Mouse (Mus musculus) lung, adult 2 months (tissue): ENCODE results near the gene P4ha2. TPM values are rescaled to one million over a fixed set of nuclear protein-coding genes. Genes with fewer than 3 reads are reported as not detected.
"Not testable (repeated sequence)": the region's sequence is repeated elsewhere in the genome, so short reads cannot be mapped to it uniquely, and the experiment has no call there.

Source experiments
- DNase-seq: peaks from one replicate; pipeline ENCODE4 v3.0.0; 2022
- H3K4me1 ChIP-seq: fragments of 200-500 bp; 2 replicates; pipeline ENCODE4 v1.6.1; 2011; ENCODE audit warnings: low read length; ENCODE audit not compliant: control insufficient read depth, insufficient read depth
- H3K4me3 ChIP-seq: fragments of 200-500 bp; replicated peaks from 2 replicates; pipeline ENCODE3; 2011; ENCODE audit warnings: low read depth, mild to moderate bottlenecking, control low read depth, low read length; ENCODE audit errors: extremely low read depth
- CTCF ChIP-seq: fragments of 200-500 bp; IDR thresholded peaks from 2 replicates; pipeline ENCODE4 v1.5.1; 2011; ENCODE audit warnings: mild to moderate bottlenecking, low read length, control low read depth; ENCODE audit not compliant: insufficient read depth
- POLR2A ChIP-seq: fragments of 200-500 bp; IDR thresholded peaks from 2 replicates; pipeline ENCODE4 v1.6.1; 2011; ENCODE audit warnings: low read depth, mild to moderate bottlenecking, control low read depth, low read length, borderline replicate concordance; ENCODE audit errors: extremely low read depth
- WGBS: fragments of 180-500 bp; shearing (Covaris S2); methylation state at CpG from one replicate; pipeline ENCODE4 v1.1.7; 2018; 5-methylcytosine and 5-hydroxymethylcytosine counted together
- polyA plus RNA-seq: library from polyadenylated mRNA; depleted of rRNA; stranded (reverse); fragments of >200 nt; gene quantifications from 2 replicates; pipeline ENCODE4 v1.2.3, GENCODE M21; 2012

The P4ha2 gene
- polyA plus RNA-seq, 1 experiment = 30.0 TPM

GRCm38 (mm10) chr11:54126654-54127374 lies 26.9 kb downstream of the P4ha2 start:
- 34% methylated on average over 15 of the region's 15 CpGs for WGBS
- Histone ChIP-seq H3K4me3 (no peak overlapping the region), H3K4me1 (no peaks in the 10 kb centered on the region; the same call in 1 of the 2 replicates)
- no peak for DNase-seq
- TF ChIP-seq POLR2A (no peak), CTCF (no peak)

GRCm38 (mm10) chr11:54127397-54127796 lies 27.5 kb downstream of the P4ha2 start:
- WGBS = 66% methylated on average over 2 of the region's 2 CpGs
- TF ChIP-seq POLR2A = no peak
- DNase-seq = no peak

GRCm38 (mm10) chr11:54129955-54130354 lies 30.1 kb downstream of the P4ha2 start:
- WGBS = 79% methylated on average over 8 of the region's 8 CpGs
- TF ChIP-seq CTCF (no peak), POLR2A (no peak)
- H3K4me1 ChIP-seq = no peaks in the 10 kb centered on the region; the same call in 1 of the 2 replicates
- no peak for DNase-seq
- no peak overlapping the region for H3K4me3 ChIP-seq

More at GRCm38 (mm10) chr11:54127397-54127796, 27.5 kb downstream of the P4ha2 start:
- Histone ChIP-seq H3K4me3 (no peak overlapping the region), H3K4me1 (no peaks in the 10 kb centered on the region; the same call in 1 of the 2 replicates)

- TF ChIP-seq POLR2A (no peak), CTCF (no peak)
- Histone ChIP-seq H3K4me3 (no peak overlapping the region), H3K4me1 (no peaks in the 10 kb centered on the region; the same call in 1 of the 2 replicates)
- no peak for DNase-seq
- WGBS = 80% methylated on average over 6 of the region's 6 CpGs
Measured at GRCm38 (mm10) chr11:54130721-54131120, 30.8 kb downstream of the P4ha2 start.

- Histone ChIP-seq H3K4me1 (no peaks in the 10 kb centered on the region), H3K4me3 (no peak overlapping the region)
- no peak for DNase-seq
- no peak for TF ChIP-seq POLR2A
- no peak for TF ChIP-seq CTCF
- WGBS = 67% methylated on average over 10 of the region's 10 CpGs
Measured at GRCm38 (mm10) chr11:54132290-54132689, 32.4 kb downstream of the P4ha2 start.

- Histone ChIP-seq H3K4me1 (no peaks in the 10 kb centered on the region), H3K4me3 (no peak overlapping the region)
- TF ChIP-seq POLR2A (no peak), CTCF (no peak)
- DNase-seq = no peak
- 78% methylated on average over 6 of the region's 6 CpGs for WGBS
Measured at GRCm38 (mm10) chr11:54134905-54135304, 35.0 kb downstream of the P4ha2 start.

- not testable (repeated sequence) for H3K4me3 ChIP-seq, DNase-seq, H3K4me1 ChIP-seq
- WGBS = 35% methylated on average over 2 of the region's 2 CpGs
Measured at GRCm38 (mm10) chr11:54140159-54140558, 40.3 kb downstream of the P4ha2 start.

- no peak overlapping the region for H3K4me3 ChIP-seq
- TF ChIP-seq POLR2A = no peak
- no peak for TF ChIP-seq CTCF
- WGBS = 87% methylated on average over 7 of the region's 7 CpGs
- DNase-seq = no peak
- no peaks in the 10 kb centered on the region for H3K4me1 ChIP-seq
Measured at GRCm38 (mm10) chr11:54141200-54141971, 41.5 kb downstream of the P4ha2 start.

- H3K4me1 ChIP-seq = peaks cover 2% of the 10 kb centered on the region; the same call in 1 of the 2 replicates
- peak; percentile 76 for DNase-seq
- 18% methylated on average over 3 of the region's 3 CpGs for WGBS
- TF ChIP-seq CTCF (peak; percentile 97), POLR2A (no peak)
- H3K4me3 ChIP-seq = no peak overlapping the region
Measured at GRCm38 (mm10) chr11:54144886-54145285, 45.0 kb downstream of the P4ha2 start.

GRCm38 (mm10) chr11:54145990-54146389 lies 46.1 kb downstream of the P4ha2 start:
- WGBS = 71% methylated on average over 6 of the region's 6 CpGs
- no peak overlapping the region for H3K4me3 ChIP-seq
- TF ChIP-seq CTCF = no peak
- TF ChIP-seq POLR2A = no peak
- H3K4me1 ChIP-seq = peaks cover 2% of the 10 kb centered on the region; the same call in 1 of the 2 replicates
- DNase-seq = no peak
